8 mouse cellular contexts compared by ENCODE assay signal in genomic region chr2:25395721-25396596, GRCm38 (mm10). TPM values are rescaled to one million over a fixed set of nuclear protein-coding genes. Genes with fewer than 3 reads are reported as not detected.
DNase-seq lines count a peak whose midpoint lies in the region; ATAC-seq and TF ChIP-seq lines count a peak whose summit lies in the region.

TSS of gene Entpd2 (plus strand) at chr2:25395874.

- H3K36me3 ChIP-seq in hindbrain, embryonic 15.5 days: no peaks in the 10 kb centered on the region
- H3K36me3 ChIP-seq in midbrain, embryonic 14.5 days (ENCODE audit: control insufficient read depth, insufficient read depth, low read length): no peaks in the 10 kb centered on the region

- TF ChIP-seq CTCF in gastrocnemius, adult 2 months (IDR thresholded peaks at IDR 0.05): peak; percentile 30; the same call in 1 of the 2 replicates

- intact Hi-C loops in gastrocnemius, adult 2 months (cut with DNase I): no loop called here
- intact Hi-C loops in left cerebral cortex, postnatal 36 days (cut with DNase I): no loop called here

- peak within 1 kb of the TSS; percentile 79 for H3K27ac ChIP-seq in gastrocnemius, adult 2 months
- H3K27ac ChIP-seq in hindbrain, embryonic 15.5 days (replicated peaks): 0 out of 2 replicates have a peak within 1 kb of the TSS, but pooled peaks have one; percentile 3
- no peak within 1 kb of the TSS for H3K27ac ChIP-seq in midbrain, embryonic 14.5 days (replicated peaks; ENCODE audit: low read depth, low read length)

- peak within 1 kb of the TSS; percentile 53 for H3K4me2 ChIP-seq in hindbrain, embryonic 15.5 days
- peak within 1 kb of the TSS; percentile 53 for H3K4me2 ChIP-seq in midbrain, embryonic 14.5 days (ENCODE audit: low read length)

- H3K27me3 ChIP-seq in hindbrain, embryonic 15.5 days: peaks cover 58% of the 10 kb centered on the region
- peaks cover 58% of the 10 kb centered on the region for H3K27me3 ChIP-seq in midbrain, embryonic 14.5 days (ENCODE audit: control insufficient read depth, insufficient read depth, low read length)

- WGBS in hindbrain, embryonic 15.5 days: 1% methylated on average over 54 of the region's 57 CpGs
- WGBS in midbrain, embryonic 14.5 days: 2% methylated on average over 57 of the region's 57 CpGs

- H3K9ac ChIP-seq in hindbrain, embryonic 15.5 days: peak within 1 kb of the TSS; percentile 14; the same call in 1 of the 2 replicates
- H3K9ac ChIP-seq in midbrain, embryonic 14.5 days (replicated peaks; ENCODE audit: low read length): no peak within 1 kb of the TSS; the same call in 1 of the 2 replicates

- no peaks in the 10 kb centered on the region for H3K9me3 ChIP-seq in hindbrain, embryonic 15.5 days
- H3K9me3 ChIP-seq in midbrain, embryonic 14.5 days (ENCODE audit: control insufficient read depth, low read length): no peaks in the 10 kb centered on the region

- peaks cover 28% of the 10 kb centered on the region for H3K4me1 ChIP-seq in hindbrain, embryonic 15.5 days (replicated peaks)
- H3K4me1 ChIP-seq in midbrain, embryonic 14.5 days (ENCODE audit: control insufficient read depth, insufficient read depth, low read length): peaks cover 5% of the 10 kb centered on the region; the same call in 1 of the 2 replicates

- DNase-seq in frontal cortex, postnatal 10 days (ENCODE audit: low spot score in 2 of 2): no peak
- DNase-seq in brain, adult 2 months (ENCODE audit: low read depth, low spot score): peak; percentile 60
- peak; percentile 63 for DNase-seq in gastrocnemius, adult 2 months
- DNase-seq in left cerebral cortex, postnatal 36 days (ENCODE audit: low spot score in 2 of 2): no peak
- DNase-seq in midbrain, embryonic 14.5 days: peak; percentile 58
- DNase-seq in natural killer cell, adult 2 months (ENCODE audit: low spot score in 2 of 2): no peak

- peak within 1 kb of the TSS; percentile 79 for H3K4me3 ChIP-seq in gastrocnemius, adult 2 months
- peak within 1 kb of the TSS; percentile 31 for H3K4me3 ChIP-seq in hindbrain, embryonic 15.5 days
- H3K4me3 ChIP-seq in midbrain, embryonic 14.5 days (replicated peaks; ENCODE audit: low read depth, low read length): peak within 1 kb of the TSS; percentile 23

- ATAC-seq in frontal cortex, adult (ENCODE audit: low TSS enrichment): peak; percentile 43
- ATAC-seq in hindbrain, embryonic 15.5 days (ENCODE audit: low FRiP score, low read depth): no peak
- no peak for ATAC-seq in midbrain, embryonic 14.5 days (ENCODE audit: low FRiP score, low TSS enrichment)

RNA-seq across cellular contexts. Expression of gene Entpd2, which starts in this region (rescaled TPM):
- total RNA-seq in gastrocnemius, adult 2 months (2021): 1 to 10 TPM; 6.5 to 8.8 TPM
- 3.7 and 7.0 TPM in 2 replicates for polyA plus RNA-seq in hindbrain, embryonic 15.5 days (2015; fragmentation: Nextera tagmentation; extraction: Ambion mirVana)
- total RNA-seq in left cerebral cortex, postnatal 36 days (2021): 10 to 100 TPM; 12.0 to 13.9 TPM
- polyA plus RNA-seq in midbrain, embryonic 14.5 days (2014; fragmentation: Nextera tagmentation; extraction: Ambion mirVana): 2.0 and 2.1 TPM in 2 replicates

Comparison
In these comparisons a context has a peak if more than half of its experiments do, and no peak if none do; other contexts are left out.
1. DNase-seq: peak in brain, adult 2 months (single experiment), gastrocnemius, adult 2 months (single experiment) and midbrain, embryonic 14.5 days (single experiment); none in frontal cortex, postnatal 10 days (0 of 2), left cerebral cortex, postnatal 36 days (0 of 2) and natural killer cell, adult 2 months (0 of 2).
2. H3K4me3 ChIP-seq: peak in every context shown above with its lines; median percentile 79 in gastrocnemius, adult 2 months; 31 in hindbrain, embryonic 15.5 days; 23 in midbrain, embryonic 14.5 days.